Mouse (Mus musculus): ENCODE results near the gene Fam187b.

- TF ChIP-seq POLR2A (IDR thresholded peaks at IDR 0.05; ENCODE audit: extremely low read depth, insufficient read depth, low read length) (no peak), CTCF (IDR thresholded peaks at IDR 0.05; ENCODE audit: extremely low read depth, insufficient read depth, low read length) (no peak)
These were observed 18.6 kb downstream of the Fam187b start for GRCm38 (mm10) chr7:30992148-30992547.
